Mouse (Mus musculus) neural tube, embryonic 14.5 days (tissue): ENCODE data around the gene Ick. TPM values are rescaled to one million over a fixed set of nuclear protein-coding genes. Genes with fewer than 3 reads are reported as not detected.
A peak's percentile ranks its signal among the peaks of the same experiment; 100 is the strongest.

Experiments
- ATAC-seq: fragments of 200-750 bp; cut with Nextera tagmentation; 2 replicates; pipeline ENCODE4 v1.8.0; 2017; ENCODE audit warnings: low read depth, mild to moderate bottlenecking, moderate TSS enrichment, moderate library complexity
- H3K27ac ChIP-seq: fragments of 300-500 bp; sonication (generic); 2 replicates; pipeline ENCODE4 v1.5.1; 2014; ENCODE audit warnings: low read depth, mild to moderate bottlenecking, control low read depth, low read length, moderate library complexity, mixed read lengths
- H3K27me3 ChIP-seq: fragments of 300-500 bp; sonication (generic); 2 replicates; pipeline ENCODE4 v1.6.1; 2014; ENCODE audit warnings: low read length; ENCODE audit not compliant: control insufficient read depth, insufficient read depth
- H3K36me3 ChIP-seq: fragments of 300-500 bp; sonication (generic); 2 replicates; pipeline ENCODE4 v1.6.1; 2014; ENCODE audit warnings: low read length, mixed read lengths; ENCODE audit not compliant: control insufficient read depth, insufficient read depth
- H3K4me1 ChIP-seq: fragments of 300-500 bp; sonication (generic); 2 replicates; pipeline ENCODE4 v1.6.1; 2014; ENCODE audit warnings: low read length; ENCODE audit not compliant: control insufficient read depth, insufficient read depth
- H3K4me2 ChIP-seq: fragments of 300-500 bp; sonication (generic); 2 replicates; pipeline ENCODE4 v1.6.1; 2014; ENCODE audit warnings: mild to moderate bottlenecking, low read depth, low read length, control low read depth
- H3K4me3 ChIP-seq: fragments of 300-500 bp; sonication (generic); 2 replicates; pipeline ENCODE4 v1.5.1; 2014; ENCODE audit warnings: low read depth, low read length, control low read depth, mixed read lengths
- H3K9ac ChIP-seq: fragments of 300-500 bp; sonication (generic); replicated peaks from 2 replicates; pipeline ENCODE4 v1.6.1; 2014; ENCODE audit warnings: low read depth, mild to moderate bottlenecking, control low read depth, low read length, mixed read lengths
- H3K9me3 ChIP-seq: fragments of 300-500 bp; sonication (generic); 2 replicates; pipeline ENCODE4 v1.6.1; 2016; ENCODE audit warnings: low read length; ENCODE audit not compliant: control insufficient read depth
- WGBS: fragments of 180-500 bp; shearing (Covaris S2); extraction: QIAGEN DNeasy Blood & Tissue Kit; methylation state at CpG from one replicate; pipeline ENCODE4 v1.1.7; 2014; 5-methylcytosine and 5-hydroxymethylcytosine counted together
- polyA plus RNA-seq: library from polyadenylated mRNA; unstranded; fragments of >200 nt; fragmentation: Nextera tagmentation; extraction: Ambion mirVana; gene quantifications from 2 replicates; pipeline ENCODE4 v1.2.1, GENCODE M21; 2014

Gene Ick
- polyA plus RNA-seq, 1 experiment from 2014 or later, result 40.8 TPM

- Histone ChIP-seq H3K27me3 (no peaks in the 10 kb centered on the region), H3K9me3 (no peaks in the 10 kb centered on the region), H3K9ac (no peak overlapping the region), H3K27ac (no peak overlapping the region), H3K4me1 (no peaks in the 10 kb centered on the region), H3K4me2 (no peak overlapping the region), H3K4me3 (no peak overlapping the region), H3K36me3 (peaks cover 59% of the 10 kb centered on the region)
- WGBS, result 97% methylated on average over 6 of the region's 6 CpGs
- ATAC-seq, result no peak
Measured at GRCm38 (mm10) chr9:78096376-78096775, 12.6 kb upstream of the Ick start.

GRCm38 (mm10) chr9:78100956-78101355 lies 8.0 kb upstream of the Ick start:
- no peaks in the 10 kb centered on the region; the same call in 1 of the 2 replicates for H3K4me1 ChIP-seq
- H3K9me3 ChIP-seq, result no peaks in the 10 kb centered on the region
- no peak overlapping the region for H3K4me3 ChIP-seq
- WGBS, result 87% methylated on average over 5 of the region's 5 CpGs
- peaks cover 35% of the 10 kb centered on the region for H3K36me3 ChIP-seq
- no peak overlapping the region for H3K9ac ChIP-seq
- no peak overlapping the region for H3K27ac ChIP-seq
- H3K4me2 ChIP-seq, result no peak overlapping the region
- ATAC-seq, result no peak
- H3K27me3 ChIP-seq, result no peaks in the 10 kb centered on the region

- H3K4me1 ChIP-seq, result no peaks in the 10 kb centered on the region; the same call in 1 of the 2 replicates
- H3K4me2 ChIP-seq, result no peak overlapping the region
- no peak overlapping the region for H3K4me3 ChIP-seq
- ATAC-seq, result no peak
- peaks cover 33% of the 10 kb centered on the region for H3K36me3 ChIP-seq
- H3K27ac ChIP-seq, result no peak overlapping the region
- H3K9me3 ChIP-seq, result no peaks in the 10 kb centered on the region
- no peaks in the 10 kb centered on the region for H3K27me3 ChIP-seq
- 77% methylated on average over 4 of the region's 4 CpGs for WGBS
- H3K9ac ChIP-seq, result no peak overlapping the region
Measured at GRCm38 (mm10) chr9:78101431-78101830, 7.6 kb upstream of the Ick start.

GRCm38 (mm10) chr9:78103965-78104560 lies 4.9 kb upstream of the Ick start:
- WGBS, result 88% methylated on average over 8 of the region's 8 CpGs
- Histone ChIP-seq H3K9ac (no peak overlapping the region), H3K4me1 (peaks cover 4% of the 10 kb centered on the region), H3K36me3 (peaks cover 9% of the 10 kb centered on the region; the same call in 1 of the 2 replicates), H3K4me3 (no peak overlapping the region), H3K9me3 (no peaks in the 10 kb centered on the region), H3K27me3 (no peaks in the 10 kb centered on the region), H3K27ac (no peak overlapping the region), H3K4me2 (no peak overlapping the region)
- no peak for ATAC-seq

- WGBS, result 86% methylated on average over 6 of the region's 6 CpGs
- ATAC-seq, result no peak
- Histone ChIP-seq H3K27ac (no peak overlapping the region), H3K9me3 (no peaks in the 10 kb centered on the region), H3K27me3 (no peaks in the 10 kb centered on the region), H3K4me3 (no peak overlapping the region), H3K4me2 (no peak overlapping the region), H3K9ac (no peak overlapping the region), H3K36me3 (peaks cover 4% of the 10 kb centered on the region; the same call in 1 of the 2 replicates), H3K4me1 (peaks cover 8% of the 10 kb centered on the region)
Measured at GRCm38 (mm10) chr9:78104973-78105372, 4.0 kb upstream of the Ick start.

- 90% methylated on average over 6 of the region's 6 CpGs for WGBS
- no peak overlapping the region for H3K9ac ChIP-seq
- ATAC-seq, result no peak
Measured at GRCm38 (mm10) chr9:78105501-78105932, 3.5 kb upstream of the Ick start.

GRCm38 (mm10) chr9:78106821-78107220 lies 2.2 kb upstream of the Ick start:
- Histone ChIP-seq H3K4me2 (no peak overlapping the region), H3K4me3 (no peak overlapping the region), H3K9me3 (no peaks in the 10 kb centered on the region), H3K27ac (no peak overlapping the region), H3K36me3 (0 out of 2 replicates have a peak, but pooled peaks cover 4% of the 10 kb centered on the region), H3K4me1 (peaks cover 8% of the 10 kb centered on the region), H3K9ac (no peak overlapping the region), H3K27me3 (no peaks in the 10 kb centered on the region)
- WGBS, result 80% methylated on average over 4 of the region's 4 CpGs
- ATAC-seq, result no peak

More at GRCm38 (mm10) chr9:78105501-78105932, 3.5 kb upstream of the Ick start:
- Histone ChIP-seq H3K4me2 (no peak overlapping the region), H3K4me1 (peaks cover 8% of the 10 kb centered on the region), H3K9me3 (no peaks in the 10 kb centered on the region), H3K4me3 (no peak overlapping the region), H3K27me3 (no peaks in the 10 kb centered on the region), H3K36me3 (0 out of 2 replicates have a peak, but pooled peaks cover 4% of the 10 kb centered on the region), H3K27ac (no peak overlapping the region)

- peak overlapping the region; percentile 86 for H3K27ac ChIP-seq
- peak overlapping the region; percentile 83 for H3K9ac ChIP-seq
- 0 out of 2 replicates have a peak, but pooled peaks cover 4% of the 10 kb centered on the region for H3K36me3 ChIP-seq
- H3K4me1 ChIP-seq, result peaks cover 8% of the 10 kb centered on the region
- ATAC-seq, result no peak; the same call in 1 of the 2 replicates
- H3K27me3 ChIP-seq, result no peaks in the 10 kb centered on the region
- peak overlapping the region; percentile 83 for H3K4me2 ChIP-seq
- WGBS, result 25% methylated on average over 6 of the region's 6 CpGs
- H3K9me3 ChIP-seq, result no peaks in the 10 kb centered on the region
- peak overlapping the region; percentile 88 for H3K4me3 ChIP-seq
Measured at GRCm38 (mm10) chr9:78107582-78107911, 1.4 kb upstream of the Ick start.

- Histone ChIP-seq H3K4me2 (peak overlapping the region; percentile 83), H3K4me1 (peaks cover 8% of the 10 kb centered on the region), H3K4me3 (peak overlapping the region; percentile 88), H3K27ac (peak overlapping the region; percentile 86), H3K9ac (peak overlapping the region; percentile 83), H3K9me3 (no peaks in the 10 kb centered on the region), H3K36me3 (0 out of 2 replicates have a peak, but pooled peaks cover 4% of the 10 kb centered on the region), H3K27me3 (no peaks in the 10 kb centered on the region)
- WGBS, result under 1% methylated on average over 84 of the region's 88 CpGs
- peak; percentile 81 for ATAC-seq
Measured at GRCm38 (mm10) chr9:78107912-78108795, 838 bp upstream of the Ick start.
